Comparison of ENCODE assay signal across 8 mouse cellular contexts in genomic region chr7:126798127-126799049, GRCm38 (mm10). TPM values are rescaled to one million over a fixed set of nuclear protein-coding genes. Genes with fewer than 3 reads are reported as not detected.
DNase-seq lines count a peak whose midpoint lies in the region; ATAC-seq and TF ChIP-seq lines count a peak whose summit lies in the region.

No protein-coding gene starts in this region.

- peak overlapping the region; percentile 100 for H3K27ac ChIP-seq in left cerebral cortex, adult 2 months
- H3K27ac ChIP-seq in forebrain, embryonic 10.5 days = peak overlapping the region; percentile 98
- peak overlapping the region; percentile 90 for H3K27ac ChIP-seq in liver, embryonic 15.5 days (replicated peaks)
- peak overlapping the region; percentile 93 for H3K27ac ChIP-seq in stomach, embryonic 14.5 days (ENCODE audit: low read length)

- ATAC-seq in inflammation-experienced regulatory T-cells, adult 6 months = peak; percentile 17
- peak; percentile 47 for ATAC-seq in liver, embryonic 15.5 days (ENCODE audit: insufficient read depth)
- no peak for ATAC-seq in stomach, embryonic 14.5 days (ENCODE audit: insufficient number of reproducible peaks, insufficient read depth, low FRiP score, low read depth)

- H3K27me3 ChIP-seq in forebrain, embryonic 10.5 days (ENCODE audit: poor library complexity, severe bottlenecking) = no peaks in the 10 kb centered on the region
- no peaks in the 10 kb centered on the region for H3K27me3 ChIP-seq in liver, embryonic 15.5 days
- H3K27me3 ChIP-seq in stomach, embryonic 14.5 days (ENCODE audit: control insufficient read depth, insufficient read depth, low read length) = no peaks in the 10 kb centered on the region

- H3K4me1 ChIP-seq in forebrain, embryonic 10.5 days = peaks cover 57% of the 10 kb centered on the region
- peaks cover 87% of the 10 kb centered on the region for H3K4me1 ChIP-seq in liver, embryonic 15.5 days (replicated peaks)
- H3K4me1 ChIP-seq in stomach, embryonic 14.5 days (ENCODE audit: control insufficient read depth, insufficient read depth, low read length) = peaks cover 26% of the 10 kb centered on the region

- peaks cover 69% of the 10 kb centered on the region for H3K36me3 ChIP-seq in forebrain, embryonic 10.5 days (replicated peaks)
- H3K36me3 ChIP-seq in liver, embryonic 15.5 days (replicated peaks) = peaks cover 31% of the 10 kb centered on the region
- peaks cover 34% of the 10 kb centered on the region for H3K36me3 ChIP-seq in stomach, embryonic 14.5 days (ENCODE audit: control insufficient read depth, insufficient read depth, low read length)

- intact Hi-C loops in left cerebral cortex, adult 2 months (cut with DNase I) = loop anchor here (1.0 to 10.0 kb wide), 3 partner anchors 96 to 294 kb away; partner anchors contain the start of genes Atxn2l and Maz

- no peak for DNase-seq in left cerebral cortex, adult 2 months (ENCODE audit: extremely low spot score in 1 of 2, low spot score in 2 of 2)
- DNase-seq in left cerebral cortex, adult 11 months (ENCODE audit: low spot score) = no peak
- DNase-seq in ZHBTc4 (ENCODE audit: low read depth, low spot score) = peak; percentile 50
- DNase-seq in forebrain, embryonic 10.5 days (ENCODE audit: extremely low spot score, low spot score) = no peak
- no peak for DNase-seq in layer of hippocampus, adult 9-11 months

- H3K9ac ChIP-seq in liver, embryonic 15.5 days = peak overlapping the region; percentile 75
- H3K9ac ChIP-seq in stomach, embryonic 14.5 days (replicated peaks; ENCODE audit: low read depth, low read length) = peak overlapping the region; percentile 77

- peak overlapping the region; percentile 81 for H3K4me3 ChIP-seq in left cerebral cortex, adult 2 months
- H3K4me3 ChIP-seq in forebrain, embryonic 10.5 days = peak overlapping the region; percentile 91
- peak overlapping the region; percentile 82 for H3K4me3 ChIP-seq in liver, embryonic 15.5 days (replicated peaks)
- H3K4me3 ChIP-seq in stomach, embryonic 14.5 days (ENCODE audit: low read depth, low read length) = peak overlapping the region; percentile 80

- peak overlapping the region; percentile 97 for H3K4me2 ChIP-seq in liver, embryonic 15.5 days
- peak overlapping the region; percentile 80 for H3K4me2 ChIP-seq in stomach, embryonic 14.5 days (replicated peaks; ENCODE audit: low read depth, low read length)

- no peaks in the 10 kb centered on the region for H3K9me3 ChIP-seq in forebrain, embryonic 10.5 days
- no peaks in the 10 kb centered on the region for H3K9me3 ChIP-seq in liver, embryonic 15.5 days (replicated peaks)
- H3K9me3 ChIP-seq in stomach, embryonic 14.5 days (ENCODE audit: control insufficient read depth, low read depth, low read length) = no peaks in the 10 kb centered on the region

- TF ChIP-seq CTCF in left cerebral cortex, adult 2 months (IDR thresholded peaks at IDR 0.05) = no peak

- WGBS in forebrain, embryonic 10.5 days = 1% methylated on average over 40 of the region's 40 CpGs
- under 1% methylated on average over 40 of the region's 40 CpGs for WGBS in liver, embryonic 15.5 days (ENCODE audit: insufficient replicate concordance)
- WGBS in stomach, embryonic 14.5 days = under 1% methylated on average over 40 of the region's 40 CpGs

RNA-seq across cellular contexts. Expression of gene Fam57b, which starts 0.9 kb away (rescaled TPM):
- 10 to 100 TPM; 71.6 to 77.4 TPM for total RNA-seq in left cerebral cortex, adult 2 months (2021)
- polyA plus RNA-seq in forebrain, embryonic 10.5 days (2016; fragmentation: Nextera tagmentation; extraction: Ambion mirVana) = 2.6 and 2.9 TPM in 2 replicates
- not detected for polyA plus RNA-seq in inflammation-experienced regulatory T-cells, adult 6 months (2017; shearing (Covaris generic))
- not detected in 2 replicates for polyA plus RNA-seq in liver, embryonic 15.5 days (2015; fragmentation: Nextera tagmentation; extraction: Ambion mirVana)
- polyA plus RNA-seq in stomach, embryonic 14.5 days (2014; fragmentation: Nextera tagmentation; extraction: Ambion mirVana) = 1.1 and 1.8 TPM in 2 replicates

RNA-seq across cellular contexts. Expression of gene Ppp4c, which starts 6.1 kb away (rescaled TPM):
- total RNA-seq in left cerebral cortex, adult 2 months (2021) = 10 to 100 TPM; 50.4 TPM
- 413 and 423 TPM in 2 replicates for polyA plus RNA-seq in forebrain, embryonic 10.5 days (2016; fragmentation: Nextera tagmentation; extraction: Ambion mirVana)
- 100 to 1,000 TPM; 118 to 168 (median 129) TPM for polyA plus RNA-seq in inflammation-experienced regulatory T-cells, adult 6 months (2017; shearing (Covaris generic))
- polyA plus RNA-seq in liver, embryonic 15.5 days (2015; fragmentation: Nextera tagmentation; extraction: Ambion mirVana) = 107 and 113 TPM in 2 replicates
- 239 and 258 TPM in 2 replicates for polyA plus RNA-seq in stomach, embryonic 14.5 days (2014; fragmentation: Nextera tagmentation; extraction: Ambion mirVana)

RNA-seq across cellular contexts. Expression of gene Tbx6, which starts 17.1 kb away (rescaled TPM):
- total RNA-seq in left cerebral cortex, adult 2 months (2021) = 1 to 10 TPM; 1.1 to 1.2 TPM
- 0.32 and 0.61 TPM in 2 replicates for polyA plus RNA-seq in forebrain, embryonic 10.5 days (2016; fragmentation: Nextera tagmentation; extraction: Ambion mirVana)
- 1 to 10 TPM; 2.1 to 3.9 (median 3.7) TPM for polyA plus RNA-seq in inflammation-experienced regulatory T-cells, adult 6 months (2017; shearing (Covaris generic))
- polyA plus RNA-seq in liver, embryonic 15.5 days (2015; fragmentation: Nextera tagmentation; extraction: Ambion mirVana) = 0.50 and 0.79 TPM in 2 replicates
- polyA plus RNA-seq in stomach, embryonic 14.5 days (2014; fragmentation: Nextera tagmentation; extraction: Ambion mirVana) = 0.56 and 0.95 TPM in 2 replicates

RNA-seq across cellular contexts. Expression of gene Ypel3, which starts 21.6 kb away (rescaled TPM):
- total RNA-seq in left cerebral cortex, adult 2 months (2021) = 100 to 1,000 TPM; 312 to 323 TPM
- polyA plus RNA-seq in forebrain, embryonic 10.5 days (2016; fragmentation: Nextera tagmentation; extraction: Ambion mirVana) = 28.9 and 35.0 TPM in 2 replicates
- 100 to 1,000 TPM in 1 of 3 experiments, 10 to 100 TPM in 2; 51.9 to 107 (median 70.2) TPM for polyA plus RNA-seq in inflammation-experienced regulatory T-cells, adult 6 months (2017; shearing (Covaris generic))
- 103 and 119 TPM in 2 replicates for polyA plus RNA-seq in liver, embryonic 15.5 days (2015; fragmentation: Nextera tagmentation; extraction: Ambion mirVana)
- 103 and 116 TPM in 2 replicates for polyA plus RNA-seq in stomach, embryonic 14.5 days (2014; fragmentation: Nextera tagmentation; extraction: Ambion mirVana)

RNA-seq across cellular contexts. Expression of gene Gdpd3, which starts 32.3 kb away (rescaled TPM):
- 1 to 10 TPM; 2.4 to 3.4 TPM for total RNA-seq in left cerebral cortex, adult 2 months (2021)
- polyA plus RNA-seq in forebrain, embryonic 10.5 days (2016; fragmentation: Nextera tagmentation; extraction: Ambion mirVana) = 0.77 and 0.98 TPM in 2 replicates
- polyA plus RNA-seq in inflammation-experienced regulatory T-cells, adult 6 months (2017; shearing (Covaris generic)) = 100 to 1,000 TPM in 2 of 3 experiments, 10 to 100 TPM in 1; 97.0 to 604 (median 276) TPM
- 0.74 and 0.84 TPM in 2 replicates for polyA plus RNA-seq in liver, embryonic 15.5 days (2015; fragmentation: Nextera tagmentation; extraction: Ambion mirVana)
- 1.6 and 2.8 TPM in 2 replicates for polyA plus RNA-seq in stomach, embryonic 14.5 days (2014; fragmentation: Nextera tagmentation; extraction: Ambion mirVana)
